ENCODE assay signal across 14 mouse cellular contexts in genomic region chr2:93416874-93417709, GRCm38 (mm10). TPM values are rescaled to one million over a fixed set of nuclear protein-coding genes. Genes with fewer than 3 reads are reported as not detected.
DNase-seq lines count a peak whose midpoint lies in the region; ATAC-seq lines count a peak whose summit lies in the region.
"Had no signal": no experiment of that assay in that cellular context is flagged by ENCODE, and none has a peak within 500 bp of the region (broad histone marks: within the 10 kb centered on the region; RNA-seq: fewer than 3 reads in every experiment).

No protein-coding gene starts in this region.

- WGBS in midbrain, embryonic 10.5 days = 85% methylated on average over 12 of the region's 12 CpGs
- 82% methylated on average over 12 of the region's 12 CpGs for WGBS in midbrain, embryonic 16.5 days

- no peak overlapping the region for H3K4me3 ChIP-seq in midbrain, embryonic 10.5 days
- H3K4me3 ChIP-seq in midbrain, embryonic 16.5 days (ENCODE audit: low read depth, low read length) = no peak overlapping the region
- H3K4me3 ChIP-seq: forebrain, embryonic 10.5 days; hindbrain, embryonic 15.5 days had no signal

- no peak overlapping the region for H3K4me2 ChIP-seq in midbrain, embryonic 16.5 days (ENCODE audit: low read length)
- H3K4me2 ChIP-seq: hindbrain, embryonic 15.5 days; midbrain, embryonic 11.5 days had no signal

- no peaks in the 10 kb centered on the region for H3K9me3 ChIP-seq in midbrain, embryonic 10.5 days (replicated peaks)
- no peaks in the 10 kb centered on the region for H3K9me3 ChIP-seq in midbrain, embryonic 16.5 days (replicated peaks; ENCODE audit: control insufficient read depth, low read length, poor library complexity, severe bottlenecking)
- H3K9me3 ChIP-seq: forebrain, embryonic 10.5 days; hindbrain, embryonic 15.5 days had no signal

- ATAC-seq in midbrain, embryonic 16.5 days = no peak
- ATAC-seq in CD4-positive, CD25-positive, alpha-beta regulatory T cell, adult 4 months = peak; percentile 33
- ATAC-seq in inflammation-experienced regulatory T-cells, adult 6 months = peak; percentile 21

- no peak overlapping the region for H3K9ac ChIP-seq in midbrain, embryonic 16.5 days (ENCODE audit: low read depth, low read length)
- H3K9ac ChIP-seq: hindbrain, embryonic 15.5 days; liver, embryonic 14.5 days had no signal

- H3K27me3 ChIP-seq in midbrain, embryonic 10.5 days (ENCODE audit: low read depth, poor library complexity, severe bottlenecking) = peaks cover 49% of the 10 kb centered on the region
- H3K27me3 ChIP-seq in midbrain, embryonic 16.5 days (ENCODE audit: control insufficient read depth, insufficient read depth, low read depth, low read length) = no peaks in the 10 kb centered on the region
- H3K27me3 ChIP-seq: hindbrain, embryonic 15.5 days had no signal

- peak overlapping the region; percentile 30; the same call in 1 of the 2 replicates for H3K27ac ChIP-seq in midbrain, embryonic 10.5 days (replicated peaks)
- H3K27ac ChIP-seq in midbrain, embryonic 16.5 days (ENCODE audit: low read length) = no peak overlapping the region
- H3K27ac ChIP-seq: hindbrain, embryonic 15.5 days; liver, embryonic 14.5 days; stomach, postnatal 0 days had no signal

- no peak for DNase-seq in midbrain, embryonic 10.5 days (ENCODE audit: low spot score)
- DNase-seq in adrenal gland, adult 2 months = peak; percentile 83
- no peak for DNase-seq in ovary, adult 18-20 months (ENCODE audit: low spot score)
- no peak for DNase-seq in heart, adult 9 months (ENCODE audit: low spot score in 2 of 2)
- DNase-seq: cerebellum, postnatal 10 days; spleen, adult 18-20 months had no signal

- peaks cover 20% of the 10 kb centered on the region for H3K4me1 ChIP-seq in midbrain, embryonic 10.5 days
- H3K4me1 ChIP-seq in midbrain, embryonic 16.5 days (ENCODE audit: control insufficient read depth, insufficient read depth, low read length) = no peaks in the 10 kb centered on the region

- H3K36me3 ChIP-seq in midbrain, embryonic 10.5 days = no peaks in the 10 kb centered on the region
- H3K36me3 ChIP-seq in midbrain, embryonic 16.5 days (ENCODE audit: control insufficient read depth, insufficient read depth, low read length) = no peaks in the 10 kb centered on the region
- H3K36me3 ChIP-seq: forebrain, embryonic 10.5 days; hindbrain, embryonic 15.5 days had no signal

RNA-seq across cellular contexts. Expression of gene Cd82, which starts 45.8 kb away (rescaled TPM):
- polyA plus RNA-seq in midbrain, embryonic 10.5 days (2016; fragmentation: Nextera tagmentation; extraction: Ambion mirVana) = 5.1 and 5.9 TPM in 2 replicates
- 19.5 and 22.1 TPM in 2 replicates for polyA plus RNA-seq in midbrain, embryonic 16.5 days (2015; fragmentation: Nextera tagmentation; extraction: Ambion mirVana)
- polyA plus RNA-seq in CD4-positive, CD25-positive, alpha-beta regulatory T cell, adult 4 months (2017; shearing (Covaris generic)) = 1,000 to 10,000 TPM in 1 of 2 experiments, 100 to 1,000 TPM in 1; 432 to 1,042 TPM
- 10 to 100 TPM; 58.9 to 83.2 TPM for total RNA-seq in adrenal gland, adult 2 months (2021)
- polyA plus RNA-seq in adrenal gland, adult 2 months (2012; rRNA removed) = 125 and 137 TPM in 2 replicates
- polyA plus RNA-seq in inflammation-experienced regulatory T-cells, adult 6 months (2017; shearing (Covaris generic)) = 100 to 1,000 TPM; 528 to 940 (median 825) TPM
